Mouse (Mus musculus) thymus, adult 2 months (tissue): Measurements from ENCODE around the gene Fam117a. TPM values are rescaled to one million over a fixed set of nuclear protein-coding genes. Genes with fewer than 3 reads are reported as not detected.

ENCODE experiments used
- DNase-seq: peaks from one replicate; pipeline ENCODE4 v3.0.0; 2021
- H3K27ac ChIP-seq: fragments of 200-500 bp; 2 replicates; pipeline ENCODE4 v1.5.1; 2012; ENCODE audit warnings: low read length, control low read depth; ENCODE audit not compliant: control insufficient read depth, insufficient read depth
- H3K27me3 ChIP-seq: fragments of 200-500 bp; 2 replicates; pipeline ENCODE4 v1.6.1; 2012; ENCODE audit warnings: mild to moderate bottlenecking, low read length, moderate library complexity, mixed read lengths; ENCODE audit not compliant: control insufficient read depth, insufficient read depth
- H3K36me3 ChIP-seq: fragments of 200-500 bp; 2 replicates; pipeline ENCODE4 v1.6.1; 2012; ENCODE audit warnings: mild to moderate bottlenecking, low read length, moderate library complexity; ENCODE audit not compliant: control insufficient read depth, insufficient read depth
- H3K4me1 ChIP-seq: fragments of 200-500 bp; replicated peaks from 2 replicates; pipeline ENCODE4 v1.6.1; 2012; ENCODE audit warnings: low read length; ENCODE audit not compliant: control insufficient read depth, insufficient read depth
- H3K4me3 ChIP-seq: fragments of 200-500 bp; 2 replicates; pipeline ENCODE4 v1.5.1; 2012; ENCODE audit warnings: mild to moderate bottlenecking, low read length, control low read depth, moderate library complexity; ENCODE audit not compliant: control insufficient read depth, insufficient read depth
- CTCF ChIP-seq: fragments of 200-500 bp; IDR thresholded peaks from 2 replicates; pipeline ENCODE4 v1.5.1; 2012; ENCODE audit warnings: mild to moderate bottlenecking, control low read depth, low read length, moderate library complexity, borderline replicate concordance; ENCODE audit not compliant: control insufficient read depth, poor library complexity, insufficient read depth; ENCODE audit errors: extremely low read depth
- POLR2A ChIP-seq: fragments of 200-500 bp; IDR thresholded peaks from 2 replicates; pipeline ENCODE4 v1.6.1; 2012; ENCODE audit warnings: mild to moderate bottlenecking, low read length, control low read depth, moderate library complexity; ENCODE audit not compliant: control insufficient read depth, poor library complexity, insufficient read depth; ENCODE audit errors: extremely low read depth
- WGBS: fragments of 180-500 bp; shearing (Covaris S2); methylation state at CpG from one replicate; pipeline ENCODE4 v1.1.7; 2018; 5-methylcytosine and 5-hydroxymethylcytosine counted together
- polyA plus RNA-seq: library from polyadenylated mRNA; depleted of rRNA; stranded (reverse); fragments of >200 nt; gene quantifications from 2 replicates; pipeline ENCODE4 v1.2.3, GENCODE M21; 2012

Fam117a gene
- polyA plus RNA-seq, 1 experiment = 224 TPM

- TF ChIP-seq CTCF = no peak
- no peak for TF ChIP-seq POLR2A
- H3K27me3 ChIP-seq = no peaks in the 10 kb centered on the region
- no peak for DNase-seq
- H3K27ac ChIP-seq = no peak overlapping the region
- WGBS = 97% methylated on average over 3 of the region's 3 CpGs
- peaks cover 76% of the 10 kb centered on the region for H3K36me3 ChIP-seq
- no peak overlapping the region for H3K4me3 ChIP-seq
- H3K4me1 ChIP-seq = no peaks in the 10 kb centered on the region
These were observed 35.0 kb upstream of the Fam117a start for GRCm38 (mm10) chr11:95301772-95302171.

GRCm38 (mm10) chr11:95305600-95305999, 31.2 kb upstream of the Fam117a start:
- no peak for DNase-seq
- no peak overlapping the region for H3K4me3 ChIP-seq
- 96% methylated on average over 7 of the region's 7 CpGs for WGBS

GRCm38 (mm10) chr11:95307526-95307925, 29.3 kb upstream of the Fam117a start:
- no peak overlapping the region for H3K4me3 ChIP-seq
- H3K27ac ChIP-seq = no peak overlapping the region
- WGBS = 87% methylated on average over 8 of the region's 8 CpGs
- DNase-seq = no peak
- no peak for TF ChIP-seq POLR2A
- TF ChIP-seq CTCF = no peak
- peaks cover 26% of the 10 kb centered on the region for H3K36me3 ChIP-seq
- H3K27me3 ChIP-seq = no peaks in the 10 kb centered on the region
- H3K4me1 ChIP-seq = peaks cover 7% of the 10 kb centered on the region

More at GRCm38 (mm10) chr11:95305600-95305999, 31.2 kb upstream of the Fam117a start:
- H3K27me3 ChIP-seq = no peaks in the 10 kb centered on the region
- peaks cover 45% of the 10 kb centered on the region for H3K36me3 ChIP-seq
- TF ChIP-seq POLR2A = no peak
- TF ChIP-seq CTCF = no peak
- H3K27ac ChIP-seq = no peak overlapping the region
- no peaks in the 10 kb centered on the region for H3K4me1 ChIP-seq

- peak; percentile 60; the same call in 1 of the 2 replicates for TF ChIP-seq POLR2A
- TF ChIP-seq CTCF = 0 out of 2 replicates have a peak, but pooled peaks have one; percentile 20
- Histone ChIP-seq H3K27ac (peak overlapping the region; percentile 90), H3K36me3 (peaks cover 10% of the 10 kb centered on the region; the same call in 1 of the 2 replicates), H3K4me3 (peak overlapping the region; percentile 88), H3K4me1 (peaks cover 7% of the 10 kb centered on the region), H3K27me3 (no peaks in the 10 kb centered on the region)
- under 1% methylated on average over 37 of the region's 37 CpGs for WGBS
- peak; percentile 94 for DNase-seq
These were observed 27.3 kb upstream of the Fam117a start for GRCm38 (mm10) chr11:95309510-95310006.

GRCm38 (mm10) chr11:95310007-95310647, 26.7 kb upstream of the Fam117a start, which contains the start of gene Kat7:
Gene Kat7, minus strand, starts transcription at chr11:95310246.
- Histone ChIP-seq H3K27me3 (no peaks in the 10 kb centered on the region), H3K4me1 (peaks cover 7% of the 10 kb centered on the region), H3K4me3 (peak within 1 kb of the TSS; percentile 88), H3K27ac (peak within 1 kb of the TSS; percentile 90), H3K36me3 (peaks cover 10% of the 10 kb centered on the region; the same call in 1 of the 2 replicates)
- DNase-seq = peak; percentile 96
- WGBS = under 1% methylated on average over 42 of the region's 42 CpGs
- TF ChIP-seq CTCF (no peak), POLR2A (peak; percentile 46; the same call in 1 of the 2 replicates)

GRCm38 (mm10) chr11:95310648-95311424, 26.0 kb upstream of the Fam117a start:
- Histone ChIP-seq H3K4me1 (peaks cover 7% of the 10 kb centered on the region), H3K36me3 (peaks cover 3% of the 10 kb centered on the region; the same call in 1 of the 2 replicates), H3K27ac (peak overlapping the region; percentile 65), H3K27me3 (no peaks in the 10 kb centered on the region), H3K4me3 (peak overlapping the region; percentile 49)
- peak; percentile 27 for DNase-seq
- no peak for TF ChIP-seq POLR2A
- TF ChIP-seq CTCF = no peak
- 4% methylated on average over 17 of the region's 17 CpGs for WGBS
